Mouse (Mus musculus): Measurements from ENCODE around the gene Fbxo30.
"Not testable (repeated sequence)": the region's sequence is repeated elsewhere in the genome, so short reads cannot be mapped to it uniquely, and the experiment has no call there.

Gene Fbxo30

GRCm38 (mm10) chr10:11280578-11281463 is at the start of gene Fbxo30:
TSS of gene Fbxo30 (plus strand) at chr10:11281330.
- in situ Hi-C loops (cut with MseI, MboI), result no loop called here

GRCm38 (mm10) chr10:11233208-11233607 is 47.9 kb upstream of the Fbxo30 start:
- in situ Hi-C loops (cut with MseI, MboI), result no loop called here

- in situ Hi-C loops (cut with MseI, MboI), result not testable (repeated sequence)
Measured at GRCm38 (mm10) chr10:11242988-11243387, 38.1 kb upstream of the Fbxo30 start.

GRCm38 (mm10) chr10:11248210-11248609 is 32.9 kb upstream of the Fbxo30 start:
- in situ Hi-C loops (cut with MseI, MboI), result no loop called here

GRCm38 (mm10) chr10:11250247-11250997 is 30.7 kb upstream of the Fbxo30 start:
- in situ Hi-C loops (cut with MseI, MboI), result no loop called here

GRCm38 (mm10) chr10:11253581-11253980 is 27.5 kb upstream of the Fbxo30 start:
- in situ Hi-C loops (cut with MseI, MboI), result not testable (repeated sequence)

GRCm38 (mm10) chr10:11260119-11260518 is 21.0 kb upstream of the Fbxo30 start:
- in situ Hi-C loops (cut with MseI, MboI), result no loop called here

GRCm38 (mm10) chr10:11262292-11262691 is 18.8 kb upstream of the Fbxo30 start:
- in situ Hi-C loops (cut with MseI, MboI), result not testable (repeated sequence)

- in situ Hi-C loops (cut with MseI, MboI), result not testable (repeated sequence)
Measured at GRCm38 (mm10) chr10:11263795-11264194, 17.3 kb upstream of the Fbxo30 start.

GRCm38 (mm10) chr10:11269165-11269564 is 12.0 kb upstream of the Fbxo30 start:
- in situ Hi-C loops (cut with MseI, MboI), result no loop called here

GRCm38 (mm10) chr10:11274431-11274830 is 6.7 kb upstream of the Fbxo30 start:
- in situ Hi-C loops (cut with MseI, MboI), result no loop called here

- in situ Hi-C loops (cut with MseI, MboI), result no loop called here
Measured at GRCm38 (mm10) chr10:11280235-11280577, 924 bp upstream of the Fbxo30 start.

- in situ Hi-C loops (cut with MseI, MboI), result no loop called here
Measured at GRCm38 (mm10) chr10:11281498-11282305, 572 bp downstream of the Fbxo30 start.

- in situ Hi-C loops (cut with MseI, MboI), result no loop called here
Measured at GRCm38 (mm10) chr10:11282306-11282631, 1.1 kb downstream of the Fbxo30 start.

GRCm38 (mm10) chr10:11298418-11298817 is 17.3 kb downstream of the Fbxo30 start:
- in situ Hi-C loops (cut with MseI, MboI), result no loop called here

GRCm38 (mm10) chr10:11305365-11306053 is 24.4 kb downstream of the Fbxo30 start:
- in situ Hi-C loops (cut with MseI, MboI), result no loop called here

- in situ Hi-C loops (cut with MseI, MboI), result no loop called here
Measured at GRCm38 (mm10) chr10:11306054-11306367, 24.9 kb downstream of the Fbxo30 start.

GRCm38 (mm10) chr10:11309866-11310265 is 28.7 kb downstream of the Fbxo30 start:
- in situ Hi-C loops (cut with MseI, MboI), result no loop called here

GRCm38 (mm10) chr10:11310481-11310880 is 29.4 kb downstream of the Fbxo30 start:
- in situ Hi-C loops (cut with MseI, MboI), result no loop called here

GRCm38 (mm10) chr10:11317856-11318454 is 36.8 kb downstream of the Fbxo30 start:
- in situ Hi-C loops (cut with MseI, MboI), result not testable (repeated sequence)

GRCm38 (mm10) chr10:11319446-11319970 is 38.4 kb downstream of the Fbxo30 start:
- in situ Hi-C loops (cut with MseI, MboI), result no loop called here
